Mouse (Mus musculus): ENCODE data around the gene Baz2b.

DNA sequence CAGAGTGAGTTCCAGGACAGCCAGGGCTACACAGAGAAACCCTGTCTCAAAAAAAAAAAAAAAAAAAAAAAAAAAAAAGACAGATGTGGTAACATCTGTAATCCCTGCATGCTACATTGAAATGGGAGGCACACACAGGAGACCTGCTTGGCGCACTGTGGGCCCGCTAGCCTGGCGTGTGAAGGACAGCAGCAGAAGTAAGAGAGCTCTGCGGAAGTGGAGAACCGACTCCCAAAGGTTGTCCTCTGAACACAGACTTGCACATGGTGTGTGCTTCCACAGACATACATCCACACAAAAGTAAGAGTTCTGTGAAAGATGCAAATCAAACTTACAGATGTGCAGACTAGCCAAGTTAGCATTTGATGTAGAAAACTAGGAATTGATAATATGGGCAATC lies 49.5 kb upstream of the Baz2b start:
- TF ChIP-seq CTCF (IDR thresholded peaks at IDR 0.05; ENCODE audit: low read depth), result no peak
- no peak for TF ChIP-seq EP300 (optimal IDR thresholded peaks at IDR 0.05)
